Mouse (Mus musculus) MEL (cell line): ENCODE measurements around the gene Gnas.

Experiments
- E2F4 ChIP-seq: IDR thresholded peaks from 2 replicates; pipeline ENCODE4 v1.6.1; 2011; ENCODE audit warnings: low read depth, low read length, improper control_type of control experiment, borderline replicate concordance
- SMC3 ChIP-seq: IDR thresholded peaks from 2 replicates; pipeline ENCODE4 v1.6.1; 2011; ENCODE audit warnings: low read depth, low read length, improper control_type of control experiment

- no peak for TF ChIP-seq E2F4
- no peak for TF ChIP-seq SMC3
Measured at GRCm38 (mm10) chr2:174273961-174274360, 10.2 kb upstream of the Gnas start.
